Mouse (Mus musculus) forebrain, embryonic 16.5 days (tissue): ENCODE data around the gene Ap2a2. TPM values are rescaled to one million over a fixed set of nuclear protein-coding genes. Genes with fewer than 3 reads are reported as not detected.
"Not testable (repeated sequence)": the region's sequence is repeated elsewhere in the genome, so short reads cannot be mapped to it uniquely, and the experiment has no call there.

ENCODE experiments used
- ATAC-seq: fragments of 200-750 bp; cut with Nextera tagmentation; 2 replicates; pipeline ENCODE4 v1.8.0; 2017; ENCODE audit warnings: mild to moderate bottlenecking, moderate library complexity
- H3K27ac ChIP-seq: fragments of 300-500 bp; sonication (generic); 2 replicates; pipeline ENCODE4 v1.5.1; 2014; ENCODE audit warnings: low read length, control low read depth
- H3K27me3 ChIP-seq: fragments of 300-500 bp; sonication (generic); replicated peaks from 2 replicates; pipeline ENCODE4 v1.6.1; 2014; ENCODE audit warnings: low read length; ENCODE audit not compliant: control insufficient read depth, insufficient read depth
- H3K36me3 ChIP-seq: fragments of 300-500 bp; sonication (generic); 2 replicates; pipeline ENCODE4 v1.6.1; 2014; ENCODE audit not compliant: control insufficient read depth, insufficient read depth
- H3K4me1 ChIP-seq: fragments of 300-500 bp; sonication (generic); replicated peaks from 2 replicates; pipeline ENCODE4 v1.6.1; 2014; ENCODE audit warnings: low read length; ENCODE audit not compliant: control insufficient read depth, insufficient read depth
- H3K4me2 ChIP-seq: fragments of 300-500 bp; sonication (generic); 2 replicates; pipeline ENCODE4 v1.6.1; 2014; ENCODE audit warnings: mild to moderate bottlenecking, low read length, control low read depth
- H3K4me3 ChIP-seq: fragments of 300-500 bp; sonication (generic); replicated peaks from 2 replicates; pipeline ENCODE4 v1.5.1; 2014; ENCODE audit warnings: mild to moderate bottlenecking, low read length, control low read depth
- H3K9ac ChIP-seq: fragments of 300-500 bp; sonication (generic); replicated peaks from 2 replicates; pipeline ENCODE4 v1.6.1; 2014; ENCODE audit warnings: low read depth, low read length, control low read depth
- H3K9me3 ChIP-seq: fragments of 300-500 bp; sonication (generic); 2 replicates; pipeline ENCODE4 v1.6.1; 2016; ENCODE audit warnings: low read length; ENCODE audit not compliant: control insufficient read depth
- WGBS: fragments of 180-500 bp; shearing (Covaris S2); extraction: QIAGEN DNeasy Blood & Tissue Kit; methylation state at CpG from one replicate; pipeline ENCODE4 v1.1.7; 2014; 5-methylcytosine and 5-hydroxymethylcytosine counted together
- polyA plus RNA-seq: library from polyadenylated mRNA; unstranded; fragments of >200 nt; fragmentation: Nextera tagmentation; extraction: Ambion mirVana; gene quantifications from 2 replicates; pipeline ENCODE4 v1.2.1, GENCODE M21; 2015

Gene Ap2a2
- polyA plus RNA-seq, 1 experiment from 2014 or later: 123 TPM

DNA sequence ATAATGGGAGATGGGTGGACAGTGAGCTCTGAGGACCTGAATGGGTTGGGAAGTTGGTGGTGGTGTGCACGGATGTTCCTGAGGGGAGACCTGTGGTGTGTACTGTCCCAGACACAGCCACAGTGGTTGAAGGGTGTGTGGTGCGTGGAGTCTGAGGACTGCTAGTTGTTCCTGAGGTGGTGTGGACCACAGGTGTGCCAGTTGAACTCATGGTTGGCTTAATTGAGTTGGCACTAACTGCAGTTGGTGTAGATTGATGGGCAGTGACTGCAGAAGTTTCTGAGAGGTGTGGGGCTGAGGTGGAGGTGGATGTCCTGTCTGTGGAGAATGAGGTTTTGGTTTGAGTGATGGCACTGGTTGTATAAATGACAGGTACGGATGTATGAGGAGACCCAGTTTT is 76.1 kb downstream of the Ap2a2 start:
- not testable (repeated sequence) for H3K4me1 ChIP-seq, H3K36me3 ChIP-seq, H3K27me3 ChIP-seq, H3K9me3 ChIP-seq, H3K27ac ChIP-seq, H3K9ac ChIP-seq, H3K4me3 ChIP-seq, H3K4me2 ChIP-seq
- 88% methylated on average over 1 of the region's 3 CpGs for WGBS
- ATAC-seq: peak; percentile 29

DNA sequence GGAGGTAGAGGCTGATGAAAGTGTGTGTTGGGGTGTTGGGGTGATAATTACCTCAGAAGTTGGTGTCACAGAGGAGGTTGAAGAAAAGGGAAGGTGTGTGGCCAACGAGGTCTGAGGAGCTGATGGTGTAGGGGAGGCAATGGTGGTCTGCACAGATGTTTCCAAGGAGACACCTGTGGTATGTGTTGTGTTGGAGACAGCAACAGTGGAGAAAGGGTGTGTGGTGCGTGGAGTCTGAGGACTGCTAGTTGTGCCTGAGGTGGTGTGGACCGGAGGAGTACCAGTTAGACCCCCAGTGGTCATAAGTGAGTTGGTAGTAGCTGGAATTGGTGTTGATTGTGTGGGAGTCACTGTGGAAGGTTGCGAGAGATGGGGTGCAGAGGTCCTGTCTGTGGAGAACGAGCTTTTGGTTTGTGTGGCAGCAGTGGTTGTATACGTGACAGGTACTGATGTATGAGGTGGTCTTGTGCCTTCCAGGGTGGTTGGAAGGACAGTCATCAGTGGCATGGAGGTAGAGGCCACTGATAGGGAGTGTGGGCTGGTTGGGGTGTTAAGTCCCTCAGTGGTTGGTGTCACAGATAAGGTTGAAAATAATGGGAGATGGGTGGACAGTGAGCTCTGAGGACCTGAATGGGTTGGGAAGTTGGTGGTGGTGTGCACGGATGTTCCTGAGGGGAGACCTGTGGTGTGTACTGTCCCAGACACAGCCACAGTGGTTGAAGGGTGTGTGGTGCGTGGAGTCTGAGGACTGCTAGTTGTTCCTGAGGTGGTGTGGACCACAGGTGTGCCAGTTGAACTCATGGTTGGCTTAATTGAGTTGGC is 76.8 kb downstream of the Ap2a2 start:
- not testable (repeated sequence) for H3K4me3 ChIP-seq, H3K36me3 ChIP-seq, H3K4me2 ChIP-seq, H3K9ac ChIP-seq, H3K27ac ChIP-seq, H3K27me3 ChIP-seq, H3K4me1 ChIP-seq, H3K9me3 ChIP-seq
- WGBS: 92% methylated on average over 5 of the region's 8 CpGs
- peak; percentile 58 for ATAC-seq

DNA sequence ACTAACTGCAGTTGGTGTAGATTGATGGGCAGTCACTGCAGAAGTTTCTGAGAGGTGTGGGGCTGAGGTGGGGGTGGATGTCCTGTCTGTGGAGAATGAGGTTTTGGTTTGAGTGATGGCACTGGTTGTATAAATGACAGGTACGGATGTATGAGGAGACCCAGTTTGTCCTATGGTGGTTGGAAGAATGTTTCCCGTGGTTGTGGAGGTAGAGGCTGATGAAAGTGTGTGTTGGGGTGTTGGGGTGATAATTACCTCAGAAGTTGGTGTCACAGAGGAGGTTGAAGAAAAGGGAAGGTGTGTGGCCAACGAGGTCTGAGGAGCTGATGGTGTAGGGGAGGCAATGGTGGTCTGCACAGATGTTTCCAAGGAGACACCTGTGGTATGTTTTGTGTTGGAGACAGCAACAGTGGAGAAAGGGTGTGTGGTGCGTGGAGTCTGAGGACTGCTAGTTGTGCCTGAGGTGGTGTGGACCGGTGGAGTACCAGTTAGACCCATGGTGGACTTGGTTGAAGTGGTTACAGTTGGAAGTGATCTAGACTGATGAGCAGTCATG is 77.4 kb downstream of the Ap2a2 start:
- peak; percentile 51 for ATAC-seq
- H3K36me3 ChIP-seq, H3K4me2 ChIP-seq: not testable (repeated sequence)

DNA sequence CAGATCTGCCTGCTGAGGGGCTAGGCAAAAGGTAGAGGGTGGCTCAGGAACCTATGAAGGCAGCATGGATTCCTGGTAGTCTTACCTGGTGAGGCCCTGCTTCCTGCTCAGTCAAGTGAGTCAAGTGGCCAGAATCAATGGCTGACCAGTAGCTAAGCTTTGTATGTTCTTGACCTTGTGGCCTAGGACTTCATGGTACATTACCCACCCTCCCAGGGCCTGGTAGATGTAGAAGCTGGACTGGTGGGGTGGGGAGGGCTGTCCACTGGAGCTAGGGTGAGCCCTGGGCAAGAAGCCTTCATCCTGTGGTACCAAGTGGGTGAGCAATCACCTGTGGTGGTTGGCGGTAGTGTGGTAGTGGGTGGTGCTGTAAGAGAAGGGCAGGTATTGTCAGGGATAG is 80.4 kb downstream of the Ap2a2 start:
- no peaks in the 10 kb centered on the region for H3K9me3 ChIP-seq
- 90% methylated on average over 1 of the region's 1 CpGs for WGBS

More for the DNA sequence above, 77.4 kb downstream of the Ap2a2 start:
- not testable (repeated sequence) for H3K27me3 ChIP-seq, H3K27ac ChIP-seq, H3K9me3 ChIP-seq, H3K9ac ChIP-seq, H3K4me3 ChIP-seq, H3K4me1 ChIP-seq
- 86% methylated on average over 5 of the region's 5 CpGs for WGBS

DNA sequence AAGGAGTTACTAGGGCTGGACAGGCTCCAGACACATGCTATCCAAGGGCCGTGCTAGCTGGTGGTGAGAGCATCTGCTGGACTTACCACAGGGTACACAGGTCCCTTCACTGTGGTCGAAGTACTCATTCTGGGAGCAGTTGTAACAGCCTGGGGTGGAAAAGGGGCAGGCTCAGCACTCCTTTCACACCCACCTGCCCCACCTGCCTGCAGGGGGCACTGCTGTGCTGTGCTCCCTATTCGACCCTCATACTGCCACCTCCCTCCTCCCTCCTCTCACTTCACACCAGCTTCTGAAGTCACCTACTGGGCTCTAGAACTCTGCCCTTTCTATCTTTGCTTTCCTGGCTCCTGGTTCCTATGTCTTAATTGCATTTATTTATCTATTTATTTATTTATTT is 81.2 kb downstream of the Ap2a2 start:
- Histone ChIP-seq H3K4me1 (no peaks in the 10 kb centered on the region), H3K4me2 (no peak overlapping the region), H3K4me3 (no peak overlapping the region), H3K27me3 (no peaks in the 10 kb centered on the region), H3K36me3 (no peaks in the 10 kb centered on the region), H3K9ac (no peak overlapping the region), H3K27ac (no peak overlapping the region), H3K9me3 (no peaks in the 10 kb centered on the region)
- ATAC-seq: no peak
- 50% methylated on average over 3 of the region's 3 CpGs for WGBS

More for the DNA sequence above, 80.4 kb downstream of the Ap2a2 start:
- no peaks in the 10 kb centered on the region for H3K4me1 ChIP-seq
- H3K27me3 ChIP-seq: no peaks in the 10 kb centered on the region
- no peak overlapping the region for H3K4me2 ChIP-seq
- no peak for ATAC-seq
- no peak overlapping the region for H3K9ac ChIP-seq
- no peak overlapping the region for H3K4me3 ChIP-seq
- no peak overlapping the region for H3K27ac ChIP-seq
- no peaks in the 10 kb centered on the region for H3K36me3 ChIP-seq

DNA sequence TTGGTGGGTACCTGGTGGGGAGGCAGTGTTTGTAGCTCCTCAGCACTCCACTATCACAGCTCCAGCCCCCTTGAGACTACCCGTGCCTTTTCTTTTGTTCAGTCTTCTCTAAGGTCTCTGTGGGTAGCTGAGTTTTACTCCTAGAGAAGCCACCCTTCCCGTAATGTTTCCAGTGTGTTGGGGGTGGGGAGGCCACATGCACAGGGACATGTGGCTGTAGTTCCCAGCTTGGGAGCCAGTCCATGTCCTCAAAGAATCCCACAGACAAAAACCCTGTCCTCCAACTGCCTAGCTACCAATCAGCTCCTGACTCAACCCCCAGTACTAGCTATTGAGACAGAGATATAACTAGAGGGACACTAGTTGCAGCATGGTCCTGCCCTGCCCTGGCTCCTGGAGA is 85.1 kb downstream of the Ap2a2 start:
- 51% methylated on average over 2 of the region's 2 CpGs for WGBS
- Histone ChIP-seq H3K4me1 (no peaks in the 10 kb centered on the region), H3K27ac (no peak overlapping the region), H3K36me3 (no peaks in the 10 kb centered on the region), H3K9me3 (no peaks in the 10 kb centered on the region), H3K4me2 (no peak overlapping the region), H3K9ac (no peak overlapping the region), H3K4me3 (no peak overlapping the region), H3K27me3 (no peaks in the 10 kb centered on the region)
- no peak for ATAC-seq

DNA sequence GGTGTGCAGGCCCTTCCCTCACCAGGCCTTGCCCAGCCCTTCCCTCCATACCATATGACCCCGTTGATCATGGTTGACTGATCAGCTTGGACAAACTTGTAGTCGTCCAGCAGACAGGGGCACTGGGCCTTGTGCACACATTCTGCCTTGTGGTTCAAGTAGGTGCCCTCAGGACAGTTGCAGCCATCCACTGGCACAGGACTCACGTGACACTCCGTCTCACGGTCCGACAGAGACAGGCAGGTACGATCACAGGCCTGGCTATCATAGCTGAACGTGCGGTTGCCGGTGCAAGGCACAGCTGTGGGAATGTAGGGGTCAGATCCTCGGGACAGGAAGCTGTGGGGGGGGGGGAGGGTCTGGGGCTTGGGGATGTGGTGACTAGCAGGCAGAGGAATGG is 85.8 kb downstream of the Ap2a2 start:
- H3K4me3 ChIP-seq: no peak overlapping the region
- H3K9me3 ChIP-seq: no peaks in the 10 kb centered on the region
- H3K27ac ChIP-seq: no peak overlapping the region
- no peak for ATAC-seq
- H3K27me3 ChIP-seq: no peaks in the 10 kb centered on the region
- 82% methylated on average over 11 of the region's 11 CpGs for whole genome bisulfite sequencing
- no peaks in the 10 kb centered on the region for H3K36me3 ChIP-seq
- H3K9ac ChIP-seq: no peak overlapping the region
- no peak overlapping the region for H3K4me2 ChIP-seq
- H3K4me1 ChIP-seq: no peaks in the 10 kb centered on the region

DNA sequence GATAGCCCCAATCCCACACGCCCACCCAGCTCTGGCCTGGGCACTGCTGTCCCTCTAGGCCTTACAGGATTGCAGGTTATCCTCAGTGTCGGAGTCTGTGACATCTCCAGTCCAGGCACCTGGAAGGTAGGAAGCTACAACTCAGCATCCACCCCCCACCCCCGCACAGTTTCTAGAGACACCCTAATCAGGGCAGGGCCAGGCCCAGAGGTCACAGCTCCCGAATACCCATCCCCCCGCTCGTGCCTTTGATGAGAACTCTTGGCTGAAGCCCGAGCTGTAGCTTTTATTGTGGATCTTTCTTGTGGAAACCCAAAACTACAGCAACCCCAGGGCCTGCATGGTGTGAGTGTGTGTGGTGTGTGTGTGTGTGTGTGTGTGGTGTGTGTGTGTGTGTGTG is 90.2 kb downstream of the Ap2a2 start:
- no peak overlapping the region for H3K27ac ChIP-seq
- no peak overlapping the region for H3K9ac ChIP-seq
- no peak for ATAC-seq
- no peak overlapping the region for H3K4me3 ChIP-seq
- H3K27me3 ChIP-seq: no peaks in the 10 kb centered on the region
- no peaks in the 10 kb centered on the region for H3K36me3 ChIP-seq
- no peaks in the 10 kb centered on the region for H3K4me1 ChIP-seq
- no peaks in the 10 kb centered on the region for H3K9me3 ChIP-seq
- 38% methylated on average over 7 of the region's 7 CpGs for WGBS
- no peak overlapping the region for H3K4me2 ChIP-seq

DNA sequence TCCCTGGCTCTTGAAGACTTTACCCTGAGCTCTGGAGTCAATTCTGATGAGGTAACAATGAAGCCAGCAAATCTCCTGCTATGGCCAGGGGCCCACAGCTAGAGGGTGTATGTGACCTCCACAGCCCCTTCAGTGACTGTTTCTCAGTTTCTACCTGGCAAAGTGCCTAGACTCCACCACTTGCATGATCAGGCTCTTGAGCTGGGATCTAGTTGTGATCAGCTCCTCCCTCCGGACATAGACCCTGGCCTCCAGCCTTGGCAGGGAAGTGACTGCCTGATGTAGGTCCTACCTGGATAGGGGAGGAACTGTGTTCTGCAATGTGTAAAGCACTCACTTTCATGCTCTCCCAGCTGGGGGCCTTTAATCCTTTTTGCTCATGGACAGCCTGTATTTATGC is 98.4 kb downstream of the Ap2a2 start:
- no peak overlapping the region for H3K4me2 ChIP-seq
- H3K9me3 ChIP-seq: no peaks in the 10 kb centered on the region
- H3K27me3 ChIP-seq: no peaks in the 10 kb centered on the region
- no peaks in the 10 kb centered on the region for H3K36me3 ChIP-seq
- H3K9ac ChIP-seq: no peak overlapping the region
- H3K4me3 ChIP-seq: no peak overlapping the region
- no peak for ATAC-seq
- H3K4me1 ChIP-seq: no peaks in the 10 kb centered on the region
- 69% methylated on average over 1 of the region's 1 CpGs for WGBS
- H3K27ac ChIP-seq: no peak overlapping the region
